Mouse (Mus musculus) heart, adult 9 months (tissue): Measurements from ENCODE around the gene Susd4.

Experiments used
- DNase-seq, 2 experiments: peaks; one replicate each; pipeline ENCODE4 v3.0.0; 2022; ENCODE audit warnings: low spot score in 2 of 2

The Susd4 gene

GRCm38 (mm10) chr1:182918718-182919346, 155.2 kb downstream of the Susd4 start:
- DNase-seq: no peak

- DNase-seq: peak in 1 of 2 experiments; percentile 41
Measured at GRCm38 (mm10) chr1:182922824-182923223, 159.2 kb downstream of the Susd4 start.

GRCm38 (mm10) chr1:182926465-182926864, 162.8 kb downstream of the Susd4 start:
- DNase-seq: no peak

DNA sequence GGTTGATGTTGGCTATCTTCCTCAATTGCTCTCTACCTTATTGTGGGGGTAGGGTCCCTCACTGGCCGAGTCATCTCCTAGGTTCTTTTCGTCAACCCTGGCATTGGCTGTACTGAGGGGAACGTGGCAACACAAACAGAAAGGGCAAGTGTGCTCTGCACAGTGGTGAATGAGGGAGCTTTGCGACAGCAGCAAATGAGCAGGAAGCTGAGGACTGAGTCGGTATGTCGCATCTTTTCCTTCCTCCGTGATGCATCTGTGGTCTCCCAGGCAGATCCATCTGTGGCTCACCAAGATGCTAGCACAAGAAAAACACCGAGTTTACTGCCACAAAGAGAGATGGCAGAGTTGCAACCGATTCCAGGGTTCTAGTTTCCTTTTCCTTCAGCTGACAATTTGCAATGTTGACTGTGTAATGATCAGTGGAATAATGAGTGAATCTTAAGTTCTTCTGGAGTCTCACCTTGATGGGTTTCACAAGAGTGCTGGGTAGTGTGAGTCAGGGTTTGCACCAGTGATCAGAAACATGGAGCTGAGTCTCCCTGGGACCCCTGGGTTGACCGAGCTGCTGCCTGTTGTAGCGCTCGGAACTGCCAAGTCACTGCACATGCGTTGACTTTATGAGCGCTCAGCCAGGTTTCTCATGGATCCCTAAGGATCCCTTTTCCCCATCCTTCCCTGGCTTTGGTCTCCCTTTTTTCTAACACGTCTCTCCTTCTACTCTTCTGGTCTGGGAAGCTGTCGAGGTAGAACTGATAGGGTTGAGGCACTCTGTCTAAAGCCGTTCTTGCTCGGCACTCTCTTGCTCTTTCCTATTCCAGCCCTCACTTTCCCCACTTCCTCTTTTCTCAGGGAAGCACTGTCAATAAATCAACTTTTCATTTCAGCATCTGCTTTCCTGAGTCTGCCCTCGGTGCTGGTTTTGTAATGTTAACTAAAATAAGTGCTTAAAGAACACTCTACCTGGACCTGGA, 164.5 kb downstream of the Susd4 start:
- no peak for DNase-seq

- DNase-seq: no peak
Measured at GRCm38 (mm10) chr1:182935469-182935868, 171.8 kb downstream of the Susd4 start.

GRCm38 (mm10) chr1:182937486-182938120, 173.9 kb downstream of the Susd4 start:
- peak in 1 of 2 experiments; percentile 43 for DNase-seq

DNA sequence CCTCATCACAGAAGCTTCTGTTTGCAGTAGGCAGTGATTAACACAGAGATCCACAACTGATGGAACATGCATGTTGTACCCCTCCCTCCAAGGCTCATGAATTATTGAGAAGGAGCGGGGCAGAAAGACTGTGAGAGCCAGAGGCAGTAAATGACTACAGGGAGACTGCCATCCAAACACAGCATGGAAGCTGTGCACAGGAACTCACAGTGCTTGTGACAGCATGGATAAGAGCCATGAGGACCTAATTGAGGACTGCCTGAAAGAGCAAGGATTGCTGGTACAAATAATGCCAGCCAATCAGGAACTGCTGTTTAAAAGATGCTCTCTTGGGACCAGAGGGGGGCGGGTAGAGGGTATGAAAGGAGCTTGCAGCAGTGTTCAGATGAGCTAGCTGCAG, 178.3 kb downstream of the Susd4 start:
- no peak for DNase-seq

DNA sequence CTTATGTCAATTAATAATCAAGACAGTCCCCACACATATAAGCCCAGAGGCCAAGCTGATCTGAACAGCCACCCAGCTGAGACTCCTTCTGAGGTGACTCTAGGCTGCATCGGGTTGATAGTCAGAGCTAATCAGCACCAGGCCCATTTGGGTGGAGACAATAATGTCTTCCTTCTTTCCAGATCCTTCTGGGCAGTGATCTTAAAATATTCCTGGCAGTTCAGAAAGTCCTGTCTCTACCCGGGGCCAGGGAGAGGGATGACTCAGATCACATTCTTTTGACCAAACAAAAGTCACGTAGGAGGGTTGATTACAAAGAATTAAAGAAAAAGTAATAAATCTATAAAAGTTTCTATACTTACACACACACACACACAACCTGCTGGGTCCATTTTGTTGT, 180.3 kb downstream of the Susd4 start:
- no peak for DNase-seq

GRCm38 (mm10) chr1:182944638-182945037, 181.0 kb downstream of the Susd4 start:
- DNase-seq: no peak

DNA sequence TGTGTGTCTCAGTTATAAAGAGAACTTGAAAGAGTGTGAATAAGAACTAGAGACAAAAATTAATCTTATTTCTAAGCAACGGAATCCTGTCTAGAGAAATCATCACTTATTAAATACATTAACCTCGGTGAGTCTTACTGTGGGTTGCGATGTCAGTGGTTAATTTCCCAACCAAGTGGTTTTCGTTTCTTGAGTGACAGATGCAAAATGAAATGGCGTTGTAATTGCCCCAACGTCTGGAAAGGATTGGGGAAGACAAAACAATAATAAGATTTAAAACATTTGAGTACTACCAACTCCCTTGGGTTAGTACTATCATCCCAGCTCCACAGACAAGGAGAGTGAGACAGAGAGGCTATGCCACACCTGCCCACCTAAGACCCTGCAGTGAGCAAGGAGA, 181.9 kb downstream of the Susd4 start:
- no peak for DNase-seq
